In genomic region chr1:138044196-138044945, GRCm38 (mm10) we compare ENCODE assay signal across 8 mouse cellular contexts.
DNase-seq lines count a peak whose midpoint lies in the region.

No protein-coding gene starts in this region.

- peak; percentile 86 for DNase-seq in adipocyte (ENCODE audit: low spot score)
- peak; percentile 75 to 81 for DNase-seq in cerebellum, postnatal 36 days
- peak; percentile 82 for DNase-seq in gastrocnemius, postnatal 10 days
- peak; percentile 93 for DNase-seq in induced T-regulatory cell, adult 2 months (ENCODE audit: low read depth)
- peak; percentile 79 to 91 for DNase-seq in left cerebral cortex, adult 18-20 months (ENCODE audit: low spot score in 2 of 2)
- peak; percentile 87 for DNase-seq in mesoderm, embryonic 11.5 days (ENCODE audit: low read depth, low spot score)
- peak; percentile 59 for DNase-seq in right cerebral cortex, postnatal 25 days
- peak; percentile 42 for DNase-seq in yolk sac, embryonic 10.5 days (ENCODE audit: low spot score)

Comparison
In these comparisons a context has a peak if more than half of its experiments do, and no peak if none do; other contexts are left out.
1. Peak in every context shown above with its lines: DNase-seq.
2. DNase-seq: peak in every context shown above with its lines; median percentile 93 in induced T-regulatory cell, adult 2 months; 87 in mesoderm, embryonic 11.5 days; 86 in adipocyte; 85 in left cerebral cortex, adult 18-20 months; 82 in gastrocnemius, postnatal 10 days; 78 in cerebellum, postnatal 36 days; 59 in right cerebral cortex, postnatal 25 days; 42 in yolk sac, embryonic 10.5 days.